Mouse (Mus musculus): ENCODE measurements around the gene Wtip. TPM values are rescaled to one million over a fixed set of nuclear protein-coding genes. Genes with fewer than 3 reads are reported as not detected.
A peak's percentile ranks its signal among the peaks of the same experiment; 100 is the strongest.

The Wtip gene
- polyA plus RNA-seq, 1 experiment: 0.09 TPM

DNA sequence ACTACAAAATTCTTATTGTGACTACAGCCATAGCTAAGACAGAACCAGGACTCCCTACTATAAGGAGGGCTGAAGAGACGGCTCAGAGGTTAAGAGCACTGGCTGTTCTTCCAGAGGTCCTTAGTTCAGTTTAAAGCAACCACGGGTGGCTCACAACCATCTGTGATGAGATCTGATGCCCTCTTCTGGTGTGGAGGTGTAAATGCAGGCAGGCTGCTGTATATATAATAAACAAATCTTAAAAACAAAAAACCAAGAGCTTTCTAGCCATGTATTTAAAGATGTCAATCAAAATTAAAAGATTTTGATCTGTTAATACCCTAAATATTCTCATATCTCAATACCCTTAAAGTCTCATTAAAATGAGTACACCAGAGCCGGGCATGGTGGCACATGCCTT lies 26.1 kb upstream of the Wtip start:
- Histone ChIP-seq H3K36me3 (ENCODE audit: control insufficient read depth) (peaks cover 96% of the 10 kb centered on the region), H3K4me3 (replicated peaks) (no peak overlapping the region), H3K27me3 (ENCODE audit: control insufficient read depth) (no peaks in the 10 kb centered on the region), H3K4me1 (ENCODE audit: control insufficient read depth) (no peaks in the 10 kb centered on the region), H3K9me3 (ENCODE audit: control insufficient read depth, low read length) (no peaks in the 10 kb centered on the region)
- TF ChIP-seq TAL1 (IDR thresholded peaks at IDR 0.05; ENCODE audit: low read length) (no peak), GATA1 (IDR thresholded peaks at IDR 0.05; ENCODE audit: low read length) (no peak)

DNA sequence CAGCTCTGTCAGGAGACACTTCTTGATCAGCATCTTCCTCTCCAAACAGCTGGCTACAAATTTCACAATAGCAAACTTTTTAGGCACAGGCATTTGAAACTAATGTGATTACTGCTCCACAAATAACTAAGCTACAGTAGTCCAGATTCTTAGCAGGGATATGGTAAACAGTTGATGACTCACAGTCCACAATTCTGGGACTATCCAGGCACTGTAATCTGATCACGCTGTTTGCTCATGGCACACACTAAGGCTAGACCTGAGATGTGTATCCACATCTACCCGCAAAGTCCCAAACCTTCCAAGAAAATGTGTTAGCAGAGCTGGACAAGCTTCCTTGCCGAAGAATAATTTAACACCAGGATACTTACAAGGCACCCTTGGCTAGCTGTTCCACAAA lies 24.9 kb upstream of the Wtip start:
- H3K27me3 ChIP-seq (ENCODE audit: control insufficient read depth): no peaks in the 10 kb centered on the region
- peaks cover 97% of the 10 kb centered on the region for H3K36me3 ChIP-seq (ENCODE audit: control insufficient read depth)
- no peak overlapping the region for H3K4me3 ChIP-seq (replicated peaks)
- H3K9me3 ChIP-seq (ENCODE audit: control insufficient read depth, low read length): no peaks in the 10 kb centered on the region
- no peak for TF ChIP-seq TAL1 (IDR thresholded peaks at IDR 0.05; ENCODE audit: low read length)
- no peak for TF ChIP-seq GATA1 (IDR thresholded peaks at IDR 0.05; ENCODE audit: low read length)
- no peaks in the 10 kb centered on the region for H3K4me1 ChIP-seq (ENCODE audit: control insufficient read depth)

DNA sequence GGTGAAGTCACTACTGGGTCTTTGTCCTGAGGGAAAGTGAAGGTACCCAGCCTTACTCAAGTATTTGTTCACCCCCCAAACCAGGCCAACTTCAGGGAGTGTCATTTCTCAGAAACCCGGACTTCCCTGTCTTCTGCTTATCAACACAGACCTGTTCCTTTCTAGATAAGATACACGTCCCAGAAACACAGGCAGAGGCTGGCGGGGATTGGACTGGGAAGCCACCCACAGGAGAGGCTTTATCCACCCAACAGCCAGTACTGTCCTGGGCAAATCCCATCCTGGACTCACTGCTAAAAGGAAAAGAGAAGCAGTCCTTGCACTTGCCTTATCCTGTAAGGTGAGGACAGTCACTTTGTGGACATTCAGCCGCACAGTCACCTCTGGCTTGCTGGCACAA lies 14.1 kb upstream of the Wtip start:
- H3K9me3 ChIP-seq (ENCODE audit: control insufficient read depth, low read length): peaks cover 10% of the 10 kb centered on the region
- TF ChIP-seq GATA1 (IDR thresholded peaks at IDR 0.05; ENCODE audit: low read length) (no peak; the same call in 1 of the 2 replicates), TAL1 (IDR thresholded peaks at IDR 0.05; ENCODE audit: low read length) (no peak)
- peaks cover 25% of the 10 kb centered on the region for H3K4me1 ChIP-seq (ENCODE audit: control insufficient read depth)
- no peaks in the 10 kb centered on the region for H3K27me3 ChIP-seq (ENCODE audit: control insufficient read depth)
- no peak overlapping the region for H3K4me3 ChIP-seq (replicated peaks)
- H3K36me3 ChIP-seq (ENCODE audit: control insufficient read depth): peaks cover 100% of the 10 kb centered on the region

DNA sequence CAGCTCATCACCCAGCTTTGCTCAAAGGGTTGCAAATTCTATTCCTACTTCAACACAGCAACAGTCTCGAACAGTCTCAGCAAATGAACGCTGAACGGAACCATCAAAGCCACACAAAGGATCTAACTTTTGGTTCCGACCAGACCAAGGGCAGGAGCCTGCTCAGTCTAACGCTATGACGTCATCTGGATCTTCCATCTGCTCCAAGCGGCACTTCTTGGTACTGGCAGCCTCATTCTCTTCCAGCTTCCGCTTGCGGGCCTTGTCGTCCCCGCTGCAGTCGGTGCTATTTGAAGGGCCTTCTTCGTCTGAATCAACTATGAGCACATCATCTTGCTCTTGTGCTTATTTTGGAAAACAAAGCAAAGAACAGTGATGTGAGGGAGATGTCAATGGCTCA lies 8.1 kb upstream of the Wtip start:
- H3K4me3 ChIP-seq (replicated peaks): no peak overlapping the region
- H3K27me3 ChIP-seq (ENCODE audit: control insufficient read depth): no peaks in the 10 kb centered on the region
- peaks cover 65% of the 10 kb centered on the region for H3K36me3 ChIP-seq (ENCODE audit: control insufficient read depth)
- TF ChIP-seq GATA1 (IDR thresholded peaks at IDR 0.05; ENCODE audit: low read length): no peak
- no peak for TF ChIP-seq TAL1 (IDR thresholded peaks at IDR 0.05; ENCODE audit: low read length)
- H3K9me3 ChIP-seq (ENCODE audit: control insufficient read depth, low read length): no peaks in the 10 kb centered on the region
- no peaks in the 10 kb centered on the region for H3K4me1 ChIP-seq (ENCODE audit: control insufficient read depth)

DNA sequence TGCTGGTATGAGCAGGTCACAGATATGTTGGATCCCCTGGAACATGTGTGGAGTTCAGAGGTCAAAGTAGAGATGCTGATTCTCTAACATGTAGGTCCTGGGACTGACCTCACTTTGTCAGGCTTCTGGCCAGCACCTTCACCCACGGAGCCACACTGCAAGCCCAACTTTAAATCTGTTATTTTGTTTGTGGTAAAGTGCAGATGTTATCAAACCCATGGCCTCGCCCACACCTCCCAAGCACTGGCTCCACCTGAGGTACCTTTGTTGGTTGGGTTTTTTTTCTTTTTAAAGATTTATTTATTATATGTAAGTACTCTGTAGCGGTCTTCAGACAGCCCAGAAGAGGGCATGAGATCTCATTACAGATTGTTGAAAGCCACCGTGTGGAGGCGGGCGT lies 6.4 kb upstream of the Wtip start:
- H3K27me3 ChIP-seq (ENCODE audit: control insufficient read depth): peaks cover 11% of the 10 kb centered on the region
- H3K36me3 ChIP-seq (ENCODE audit: control insufficient read depth): peaks cover 49% of the 10 kb centered on the region
- no peaks in the 10 kb centered on the region for H3K4me1 ChIP-seq (ENCODE audit: control insufficient read depth)
- H3K9me3 ChIP-seq (ENCODE audit: control insufficient read depth, low read length): no peaks in the 10 kb centered on the region
- TF ChIP-seq TAL1 (IDR thresholded peaks at IDR 0.05; ENCODE audit: low read length): no peak
- no peak for TF ChIP-seq GATA1 (IDR thresholded peaks at IDR 0.05; ENCODE audit: low read length)
- no peak overlapping the region for H3K4me3 ChIP-seq (replicated peaks)

DNA sequence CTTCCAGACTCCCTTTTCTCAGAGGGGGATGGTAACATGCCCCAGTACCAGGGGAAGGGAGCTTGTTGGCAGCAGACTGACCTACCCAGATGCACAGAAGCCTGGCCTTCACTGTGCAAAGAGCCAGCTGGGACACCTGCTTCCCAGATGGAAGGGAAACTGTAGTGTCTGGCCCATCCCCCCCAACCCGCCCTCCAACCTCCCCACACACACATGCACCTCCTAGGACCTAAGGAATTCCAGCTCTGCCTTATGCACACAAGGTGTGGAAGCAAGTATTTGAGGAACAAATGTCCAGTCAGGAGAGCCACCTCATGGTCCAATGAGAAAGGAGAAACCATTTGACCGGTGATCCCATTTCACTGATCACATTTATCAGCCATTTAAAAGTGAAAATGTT lies 1.3 kb upstream of the Wtip start:
- TF ChIP-seq GATA1 (IDR thresholded peaks at IDR 0.05; ENCODE audit: low read length) (no peak), TAL1 (IDR thresholded peaks at IDR 0.05; ENCODE audit: low read length) (no peak)
- Histone ChIP-seq H3K4me1 (ENCODE audit: control insufficient read depth) (no peaks in the 10 kb centered on the region), H3K36me3 (ENCODE audit: control insufficient read depth) (peaks cover under 1% of the 10 kb centered on the region; the same call in 1 of the 2 replicates), H3K4me3 (replicated peaks) (no peak overlapping the region), H3K27me3 (ENCODE audit: control insufficient read depth) (peaks cover 55% of the 10 kb centered on the region), H3K9me3 (ENCODE audit: control insufficient read depth, low read length) (no peaks in the 10 kb centered on the region)

DNA sequence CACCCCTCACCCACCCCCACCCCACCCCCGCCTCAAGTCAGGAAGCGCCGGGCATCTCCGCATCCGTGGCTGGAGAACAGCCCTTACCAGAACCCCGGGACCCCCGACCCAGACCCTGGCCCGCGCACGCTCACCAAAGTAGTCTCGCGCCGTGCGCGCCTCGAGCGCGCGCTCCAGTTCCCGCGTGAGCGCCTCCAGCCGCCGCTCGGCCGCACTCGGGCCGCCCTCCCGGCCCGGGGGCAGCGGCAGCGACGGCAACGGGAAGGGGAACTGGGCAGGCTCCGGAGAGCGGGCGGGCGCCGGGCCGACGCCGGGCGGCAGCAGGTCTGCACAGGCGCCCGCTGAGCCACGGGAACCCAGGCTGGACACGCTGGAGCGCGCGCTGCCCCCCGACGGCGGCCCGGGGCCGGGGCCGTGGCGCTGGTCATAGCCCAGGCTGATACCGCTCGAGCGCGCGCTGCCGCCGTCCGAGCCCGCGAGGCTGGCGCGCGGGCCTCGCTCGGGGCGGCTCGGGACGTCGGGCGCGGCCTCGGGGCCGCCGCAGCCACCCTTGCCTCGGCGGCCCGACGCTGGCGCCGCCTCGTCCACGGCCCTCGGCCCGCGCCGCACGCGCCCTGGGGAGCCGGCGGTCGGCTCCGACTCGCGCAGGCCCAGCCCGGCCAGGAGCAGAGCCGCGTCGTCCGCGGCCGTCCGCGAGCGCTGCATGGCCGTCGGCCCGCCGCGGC lies 551 bp downstream of the Wtip start:
- Histone ChIP-seq H3K36me3 (ENCODE audit: control insufficient read depth) (no peaks in the 10 kb centered on the region), H3K4me3 (replicated peaks) (peak overlapping the region; percentile 49), H3K4me1 (ENCODE audit: control insufficient read depth) (no peaks in the 10 kb centered on the region), H3K9me3 (ENCODE audit: control insufficient read depth, low read length) (no peaks in the 10 kb centered on the region), H3K27me3 (ENCODE audit: control insufficient read depth) (peaks cover 55% of the 10 kb centered on the region)
- no peak for TF ChIP-seq GATA1 (IDR thresholded peaks at IDR 0.05; ENCODE audit: low read length)
- TF ChIP-seq TAL1 (IDR thresholded peaks at IDR 0.05; ENCODE audit: low read length): no peak

DNA sequence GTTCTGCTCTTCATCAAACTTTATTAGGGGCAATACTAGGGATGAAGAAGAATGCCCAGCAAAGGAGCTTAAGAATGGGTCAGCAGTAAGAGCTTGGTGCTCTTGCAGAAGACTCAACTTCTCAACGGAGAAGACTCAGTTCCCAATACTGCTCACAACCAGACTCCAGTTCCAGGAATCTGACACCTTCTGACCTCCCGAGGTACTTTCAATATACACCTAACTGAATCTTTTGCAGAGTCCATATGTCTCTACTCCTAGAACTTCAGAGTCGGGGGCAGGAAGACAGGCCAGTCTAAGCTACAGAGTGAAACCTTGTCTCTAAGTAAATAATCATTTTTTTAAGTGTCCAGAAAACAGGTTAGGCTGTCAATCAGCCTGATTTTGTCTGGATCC lies 1.1 kb downstream of the Wtip start:
- H3K4me3 ChIP-seq (replicated peaks): no peak overlapping the region
- H3K36me3 ChIP-seq (ENCODE audit: control insufficient read depth): no peaks in the 10 kb centered on the region
- no peaks in the 10 kb centered on the region for H3K9me3 ChIP-seq (ENCODE audit: control insufficient read depth, low read length)
- TF ChIP-seq GATA1 (IDR thresholded peaks at IDR 0.05; ENCODE audit: low read length) (no peak), TAL1 (IDR thresholded peaks at IDR 0.05; ENCODE audit: low read length) (no peak)
- peaks cover 55% of the 10 kb centered on the region for H3K27me3 ChIP-seq (ENCODE audit: control insufficient read depth)
- no peaks in the 10 kb centered on the region for H3K4me1 ChIP-seq (ENCODE audit: control insufficient read depth)

DNA sequence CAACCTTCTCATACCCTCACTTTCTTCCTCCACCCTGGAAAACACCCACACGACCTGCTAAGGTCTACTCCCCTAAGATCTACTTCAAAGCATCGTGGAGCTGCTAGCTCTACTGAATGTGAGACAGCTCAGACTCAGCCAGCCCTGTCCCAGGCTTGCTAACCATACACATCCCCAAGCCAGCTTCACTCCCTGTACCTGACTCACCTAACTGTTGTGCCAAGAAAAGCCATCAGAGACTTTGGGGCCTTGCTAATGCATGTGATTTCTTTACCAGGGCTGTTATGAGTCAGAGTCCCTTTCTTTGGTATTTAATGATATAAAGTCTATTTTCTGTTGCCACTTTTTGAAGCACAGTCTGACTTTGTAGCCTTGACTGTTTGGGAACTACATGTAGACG lies 1.9 kb downstream of the Wtip start:
- Histone ChIP-seq H3K36me3 (ENCODE audit: control insufficient read depth) (no peaks in the 10 kb centered on the region), H3K4me1 (ENCODE audit: control insufficient read depth) (no peaks in the 10 kb centered on the region), H3K9me3 (ENCODE audit: control insufficient read depth, low read length) (no peaks in the 10 kb centered on the region), H3K4me3 (replicated peaks) (no peak overlapping the region), H3K27me3 (ENCODE audit: control insufficient read depth) (peaks cover 55% of the 10 kb centered on the region)
- TF ChIP-seq GATA1 (IDR thresholded peaks at IDR 0.05; ENCODE audit: low read length): no peak
- no peak for TF ChIP-seq TAL1 (IDR thresholded peaks at IDR 0.05; ENCODE audit: low read length)

DNA sequence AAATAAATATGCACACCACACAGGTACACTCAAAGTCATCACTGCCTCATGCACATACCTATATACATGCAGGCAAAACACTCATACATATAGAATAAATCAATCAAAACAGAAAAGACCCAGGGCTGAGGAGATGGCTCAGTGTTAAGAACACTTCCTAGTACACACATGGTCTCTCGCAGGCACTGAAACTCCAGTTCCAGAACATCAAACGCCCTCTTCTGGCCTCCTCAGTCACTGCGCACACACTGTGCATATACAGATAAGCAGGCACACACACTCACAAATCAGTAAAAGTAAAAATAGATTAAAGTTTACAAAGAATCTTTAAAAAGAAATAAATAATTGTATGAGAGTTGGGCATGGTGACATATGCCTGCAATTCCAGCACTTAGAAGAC lies 6.8 kb downstream of the Wtip start:
- Histone ChIP-seq H3K9me3 (ENCODE audit: control insufficient read depth, low read length) (0 out of 2 replicates have a peak, but pooled peaks cover 2% of the 10 kb centered on the region), H3K27me3 (ENCODE audit: control insufficient read depth) (peaks cover 12% of the 10 kb centered on the region), H3K36me3 (ENCODE audit: control insufficient read depth) (peaks cover 3% of the 10 kb centered on the region; the same call in 1 of the 2 replicates), H3K4me1 (ENCODE audit: control insufficient read depth) (no peaks in the 10 kb centered on the region), H3K4me3 (replicated peaks) (no peak overlapping the region)
- TF ChIP-seq TAL1 (IDR thresholded peaks at IDR 0.05; ENCODE audit: low read length): no peak
- TF ChIP-seq GATA1 (IDR thresholded peaks at IDR 0.05; ENCODE audit: low read length): no peak
